Mouse (Mus musculus) thymus, adult 2 months (tissue): Measurements from ENCODE around the gene Cyth2. TPM values are rescaled to one million over a fixed set of nuclear protein-coding genes. Genes with fewer than 3 reads are reported as not detected.

Experiments used
- DNase-seq: peaks from one replicate; pipeline ENCODE4 v3.0.0; 2021
- H3K27ac ChIP-seq: fragments of 200-500 bp; 2 replicates; pipeline ENCODE4 v1.5.1; 2012; ENCODE audit warnings: low read length, control low read depth; ENCODE audit not compliant: control insufficient read depth, insufficient read depth
- H3K27me3 ChIP-seq: fragments of 200-500 bp; 2 replicates; pipeline ENCODE4 v1.6.1; 2012; ENCODE audit warnings: mild to moderate bottlenecking, low read length, moderate library complexity, mixed read lengths; ENCODE audit not compliant: control insufficient read depth, insufficient read depth
- H3K36me3 ChIP-seq: fragments of 200-500 bp; 2 replicates; pipeline ENCODE4 v1.6.1; 2012; ENCODE audit warnings: mild to moderate bottlenecking, low read length, moderate library complexity; ENCODE audit not compliant: control insufficient read depth, insufficient read depth
- H3K4me1 ChIP-seq: fragments of 200-500 bp; replicated peaks from 2 replicates; pipeline ENCODE4 v1.6.1; 2012; ENCODE audit warnings: low read length; ENCODE audit not compliant: control insufficient read depth, insufficient read depth
- H3K4me3 ChIP-seq: fragments of 200-500 bp; 2 replicates; pipeline ENCODE4 v1.5.1; 2012; ENCODE audit warnings: mild to moderate bottlenecking, low read length, control low read depth, moderate library complexity; ENCODE audit not compliant: control insufficient read depth, insufficient read depth
- CTCF ChIP-seq: fragments of 200-500 bp; IDR thresholded peaks from 2 replicates; pipeline ENCODE4 v1.5.1; 2012; ENCODE audit warnings: mild to moderate bottlenecking, control low read depth, low read length, moderate library complexity, borderline replicate concordance; ENCODE audit not compliant: control insufficient read depth, poor library complexity, insufficient read depth; ENCODE audit errors: extremely low read depth
- POLR2A ChIP-seq: fragments of 200-500 bp; IDR thresholded peaks from 2 replicates; pipeline ENCODE4 v1.6.1; 2012; ENCODE audit warnings: mild to moderate bottlenecking, low read length, control low read depth, moderate library complexity; ENCODE audit not compliant: control insufficient read depth, poor library complexity, insufficient read depth; ENCODE audit errors: extremely low read depth
- WGBS: fragments of 180-500 bp; shearing (Covaris S2); methylation state at CpG from one replicate; pipeline ENCODE4 v1.1.7; 2018; 5-methylcytosine and 5-hydroxymethylcytosine counted together
- polyA plus RNA-seq: library from polyadenylated mRNA; depleted of rRNA; stranded (reverse); fragments of >200 nt; gene quantifications from 2 replicates; pipeline ENCODE4 v1.2.3, GENCODE M21; 2012

The Cyth2 gene
- polyA plus RNA-seq, 1 experiment: 65.8 TPM

DNA sequence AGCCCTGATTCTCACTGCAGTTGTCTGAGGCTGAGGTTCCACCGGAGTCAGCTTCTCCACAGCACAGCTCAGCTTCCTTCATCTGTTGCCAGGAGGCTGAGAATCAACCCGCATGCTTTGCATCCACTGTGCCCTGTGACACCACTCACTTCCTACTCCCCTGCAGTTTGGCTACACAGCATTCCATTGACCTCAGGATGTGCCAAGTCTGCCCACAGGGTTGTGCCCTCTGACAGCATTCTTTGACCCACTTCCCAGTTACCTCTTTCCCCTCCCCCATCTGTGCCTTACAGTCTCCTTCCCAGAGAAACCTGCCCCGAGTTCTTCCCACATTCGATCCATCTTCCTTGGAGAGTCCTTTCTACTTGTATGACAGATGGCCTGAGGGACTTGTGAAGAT is 32.1 kb downstream of the Cyth2 start:
- no peaks in the 10 kb centered on the region for H3K36me3 ChIP-seq
- DNase-seq: no peak
- peaks cover 10% of the 10 kb centered on the region; the same call in 1 of the 2 replicates for H3K27me3 ChIP-seq
- 73% methylated on average over 4 of the region's 4 CpGs for WGBS
- no peak overlapping the region for H3K4me3 ChIP-seq
- TF ChIP-seq POLR2A (no peak), CTCF (no peak)
- H3K27ac ChIP-seq: no peak overlapping the region
- H3K4me1 ChIP-seq: peaks cover 31% of the 10 kb centered on the region

- 3% methylated on average over 22 of the region's 22 CpGs for WGBS
- H3K27ac ChIP-seq: peak overlapping the region; percentile 27
Observed at GRCm38 (mm10) chr7:45779081-45779641, 35.2 kb downstream of the Cyth2 start.

GRCm38 (mm10) chr7:45775237-45775636 is 39.1 kb downstream of the Cyth2 start:
- Histone ChIP-seq H3K4me3 (no peak overlapping the region), H3K27ac (no peak overlapping the region), H3K27me3 (no peaks in the 10 kb centered on the region), H3K4me1 (peaks cover 12% of the 10 kb centered on the region), H3K36me3 (no peaks in the 10 kb centered on the region)
- 85% methylated on average over 7 of the region's 7 CpGs for WGBS
- no peak for DNase-seq
- no peak for TF ChIP-seq POLR2A

More at GRCm38 (mm10) chr7:45779081-45779641, 35.2 kb downstream of the Cyth2 start:
- DNase-seq: peak; percentile 66
- Histone ChIP-seq H3K36me3 (no peaks in the 10 kb centered on the region), H3K4me1 (peaks cover 18% of the 10 kb centered on the region), H3K4me3 (peak overlapping the region; percentile 28), H3K27me3 (no peaks in the 10 kb centered on the region; the same call in 1 of the 2 replicates)
- TF ChIP-seq POLR2A (0 out of 2 replicates have a peak, but pooled peaks have one; percentile 22), CTCF (no peak)

- Histone ChIP-seq H3K4me3 (no peak overlapping the region), H3K4me1 (no peaks in the 10 kb centered on the region), H3K36me3 (no peaks in the 10 kb centered on the region), H3K27me3 (no peaks in the 10 kb centered on the region), H3K27ac (no peak overlapping the region)
- 66% methylated on average over 4 of the region's 4 CpGs for WGBS
- no peak for TF ChIP-seq POLR2A
- no peak for TF ChIP-seq CTCF
- no peak for DNase-seq
Observed at GRCm38 (mm10) chr7:45771101-45771500, 43.3 kb downstream of the Cyth2 start.

- no peak for TF ChIP-seq CTCF
- Histone ChIP-seq H3K27me3 (no peaks in the 10 kb centered on the region), H3K27ac (no peak overlapping the region), H3K4me1 (no peaks in the 10 kb centered on the region), H3K36me3 (no peaks in the 10 kb centered on the region), H3K4me3 (no peak overlapping the region)
- DNase-seq: no peak
- 77% methylated on average over 8 of the region's 8 CpGs for WGBS
Observed at GRCm38 (mm10) chr7:45770427-45771082, 43.8 kb downstream of the Cyth2 start.

DNA sequence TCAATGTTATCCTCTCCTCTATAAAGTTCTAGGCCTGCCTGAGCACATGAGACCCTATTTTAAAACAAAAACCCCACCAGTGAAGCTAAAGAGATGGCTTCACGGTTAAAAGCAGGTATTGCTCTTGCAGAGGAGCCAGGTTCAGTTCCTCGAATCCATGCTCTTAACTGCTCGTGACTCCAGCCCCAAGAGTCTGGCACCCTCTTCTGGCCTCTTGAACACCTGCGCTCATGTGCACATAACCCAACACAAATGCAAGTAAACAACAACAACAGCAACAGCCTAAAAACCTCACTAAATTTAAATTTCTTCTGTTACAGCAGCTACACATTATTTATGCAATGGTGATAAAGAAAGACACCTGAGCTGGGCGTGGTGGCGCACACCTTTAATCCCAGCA is 46.9 kb downstream of the Cyth2 start:
- over 99% methylated on average over 6 of the region's 6 CpGs for WGBS
- no peak for TF ChIP-seq CTCF
- no peak overlapping the region for H3K4me3 ChIP-seq
- no peak overlapping the region for H3K27ac ChIP-seq
- no peaks in the 10 kb centered on the region for H3K36me3 ChIP-seq
- H3K4me1 ChIP-seq: no peaks in the 10 kb centered on the region
- H3K27me3 ChIP-seq: no peaks in the 10 kb centered on the region
- no peak for DNase-seq

DNA sequence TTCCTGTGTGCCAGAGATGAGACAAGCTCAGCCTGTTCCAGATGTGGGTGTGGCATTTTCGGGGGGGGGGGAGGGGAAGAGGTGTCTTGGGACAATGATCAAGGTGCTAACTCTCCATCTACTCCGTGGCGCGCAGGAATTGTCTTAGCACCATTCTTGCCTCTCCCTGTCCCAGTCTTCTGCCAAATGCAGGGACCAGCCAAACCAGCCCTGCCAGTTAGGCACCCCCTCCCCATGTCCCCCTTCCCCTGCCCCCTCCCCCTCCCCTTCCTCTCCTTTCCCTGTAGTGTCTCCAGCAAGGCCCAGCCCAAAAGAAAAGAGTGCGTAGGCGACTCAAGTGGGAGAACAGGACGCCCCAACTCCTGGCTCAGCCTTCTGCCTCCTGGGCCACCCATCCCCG is 47.6 kb downstream of the Cyth2 start:
- Histone ChIP-seq H3K27me3 (no peaks in the 10 kb centered on the region), H3K36me3 (no peaks in the 10 kb centered on the region), H3K4me1 (no peaks in the 10 kb centered on the region), H3K27ac (no peak overlapping the region), H3K4me3 (no peak overlapping the region)
- DNase-seq: no peak
- 86% methylated on average over 8 of the region's 8 CpGs for WGBS
- TF ChIP-seq CTCF (no peak), POLR2A (no peak)
